Mouse (Mus musculus): Measurements from ENCODE around the gene Mapk7.

GRCm38 (mm10) chr11:61465422-61465821 lies 28.8 kb downstream of the Mapk7 start:
- TF ChIP-seq POLR2A (IDR thresholded peaks at IDR 0.05; ENCODE audit: low read depth, low read length) (no peak), CTCF (IDR thresholded peaks at IDR 0.05; ENCODE audit: extremely low read depth, insufficient read length, insufficient replicate concordance, low read depth, low read length) (no peak)

Data from small intestine, adult 2 months (tissue).